Mouse (Mus musculus) midbrain, embryonic 16.5 days (tissue): ENCODE results near the gene Greb1. TPM values are rescaled to one million over a fixed set of nuclear protein-coding genes. Genes with fewer than 3 reads are reported as not detected.

Experiments
- ATAC-seq: fragments of 200-750 bp; cut with Nextera tagmentation; 2 replicates; pipeline ENCODE4 v1.8.0; 2017; ENCODE audit warnings: moderate TSS enrichment
- H3K27ac ChIP-seq: fragments of 300-500 bp; sonication (generic); 2 replicates; pipeline ENCODE4 v1.5.1; 2014; ENCODE audit warnings: mild to moderate bottlenecking, low read length, mixed read lengths
- H3K27me3 ChIP-seq: fragments of 300-500 bp; sonication (generic); 2 replicates; pipeline ENCODE4 v1.6.1; 2014; ENCODE audit warnings: low read depth, low read length, mixed read lengths; ENCODE audit not compliant: control insufficient read depth, insufficient read depth
- H3K36me3 ChIP-seq: fragments of 300-500 bp; sonication (generic); 2 replicates; pipeline ENCODE4 v1.6.1; 2014; ENCODE audit warnings: mild to moderate bottlenecking, low read length, moderate library complexity, mixed read lengths; ENCODE audit not compliant: control insufficient read depth, insufficient read depth
- H3K4me1 ChIP-seq: fragments of 300-500 bp; sonication (generic); 2 replicates; pipeline ENCODE4 v1.6.1; 2014; ENCODE audit warnings: mild to moderate bottlenecking, low read length, mixed read lengths; ENCODE audit not compliant: control insufficient read depth, insufficient read depth
- H3K4me2 ChIP-seq: fragments of 300-500 bp; sonication (generic); 2 replicates; pipeline ENCODE4 v1.6.1; 2014; ENCODE audit warnings: mild to moderate bottlenecking, low read length, mixed read lengths
- H3K4me3 ChIP-seq: fragments of 300-500 bp; sonication (generic); 2 replicates; pipeline ENCODE4 v1.5.1; 2014; ENCODE audit warnings: low read depth, mild to moderate bottlenecking, low read length, moderate library complexity, mixed read lengths
- H3K9ac ChIP-seq: fragments of 300-500 bp; sonication (generic); 2 replicates; pipeline ENCODE4 v1.6.1; 2014; ENCODE audit warnings: low read depth, low read length, mixed read lengths
- H3K9me3 ChIP-seq: fragments of 300-500 bp; sonication (generic); replicated peaks from 2 replicates; pipeline ENCODE4 v1.6.1; 2014; ENCODE audit warnings: mild to moderate bottlenecking, low read length, mixed read lengths; ENCODE audit not compliant: control insufficient read depth, poor library complexity, severe bottlenecking
- WGBS: fragments of 180-500 bp; shearing (Covaris S2); extraction: QIAGEN DNeasy Blood & Tissue Kit; methylation state at CpG from one replicate; pipeline ENCODE4 v1.1.7; 2014; 5-methylcytosine and 5-hydroxymethylcytosine counted together
- polyA plus RNA-seq: library from polyadenylated mRNA; unstranded; fragments of >200 nt; fragmentation: Nextera tagmentation; extraction: Ambion mirVana; gene quantifications from 2 replicates; pipeline ENCODE4 v1.2.1, GENCODE M21; 2015

Greb1 gene
- polyA plus RNA-seq, 1 experiment from 2014 or later = 0.98 TPM

DNA sequence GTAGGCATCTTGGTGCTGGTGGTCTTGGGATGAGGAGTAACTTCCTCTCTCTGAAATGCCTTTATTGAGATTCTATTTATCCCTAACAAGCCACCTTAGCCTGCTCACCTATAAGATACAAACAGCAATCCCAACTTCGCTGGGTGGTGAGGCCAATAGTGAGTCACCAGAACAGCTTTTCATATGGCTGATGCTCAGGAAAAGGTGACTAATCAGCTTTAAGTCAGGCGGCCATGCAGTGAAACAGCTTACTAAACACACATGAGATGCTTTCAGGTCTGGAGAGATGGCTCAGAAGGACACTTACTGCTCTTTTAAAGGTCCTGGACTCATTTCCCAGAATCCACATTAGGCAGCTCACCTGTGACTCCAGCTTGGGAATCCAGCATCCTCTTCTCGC, 4.9 kb downstream of the Greb1 start:
- no peak overlapping the region for H3K27ac ChIP-seq
- H3K36me3 ChIP-seq = no peaks in the 10 kb centered on the region
- no peak overlapping the region for H3K9ac ChIP-seq
- WGBS = 86% methylated on average over 3 of the region's 3 CpGs
- no peak overlapping the region for H3K4me2 ChIP-seq
- H3K4me3 ChIP-seq = no peak overlapping the region
- peaks cover 4% of the 10 kb centered on the region; the same call in 1 of the 2 replicates for H3K4me1 ChIP-seq
- H3K9me3 ChIP-seq = no peaks in the 10 kb centered on the region
- H3K27me3 ChIP-seq = no peaks in the 10 kb centered on the region
- ATAC-seq = no peak

DNA sequence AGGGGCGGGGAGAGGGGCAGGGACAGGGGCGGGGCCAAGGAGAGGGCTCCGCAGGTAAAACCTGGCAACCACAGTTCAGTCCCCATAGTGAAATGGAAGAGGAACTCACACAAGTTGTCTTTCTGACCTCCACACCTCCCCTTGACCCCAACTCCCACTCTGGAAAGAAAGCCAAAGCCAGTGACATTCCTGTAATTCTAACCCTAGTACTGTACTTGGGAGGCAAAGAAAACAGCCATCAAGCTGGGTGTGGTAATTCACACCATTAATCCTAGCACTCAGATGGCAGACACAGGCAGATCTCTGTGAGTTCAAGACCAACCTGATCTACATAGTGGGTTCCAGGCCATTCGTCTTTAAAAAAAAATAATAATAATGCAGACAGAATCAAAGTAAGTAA, 7.3 kb downstream of the Greb1 start:
- Histone ChIP-seq H3K27me3 (no peaks in the 10 kb centered on the region), H3K27ac (no peak overlapping the region), H3K4me2 (no peak overlapping the region), H3K4me1 (peaks cover 3% of the 10 kb centered on the region; the same call in 1 of the 2 replicates), H3K36me3 (no peaks in the 10 kb centered on the region), H3K9ac (no peak overlapping the region), H3K9me3 (no peaks in the 10 kb centered on the region), H3K4me3 (no peak overlapping the region)
- no peak for ATAC-seq
- WGBS = 91% methylated on average over 4 of the region's 4 CpGs

DNA sequence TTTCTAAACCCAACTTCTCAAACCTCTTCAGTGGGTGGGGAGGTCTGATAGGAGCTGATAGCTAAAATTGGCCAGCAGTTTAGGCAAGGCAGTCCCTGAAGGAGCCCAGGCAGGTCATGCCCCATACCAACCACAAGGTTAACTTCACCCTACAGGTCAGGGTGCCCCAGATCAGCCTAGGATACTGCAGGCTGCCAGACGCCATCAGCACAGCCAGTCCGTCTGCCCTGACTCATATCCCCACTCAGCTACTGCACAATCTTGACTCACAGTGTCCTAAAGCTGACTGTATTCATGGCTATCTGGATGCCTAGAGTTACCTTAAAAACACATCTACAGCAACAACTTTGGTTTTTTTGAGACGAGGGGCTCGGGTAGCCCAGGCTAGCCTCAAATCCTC, 10.2 kb downstream of the Greb1 start:
- Histone ChIP-seq H3K4me2 (no peak overlapping the region), H3K36me3 (no peaks in the 10 kb centered on the region), H3K4me1 (peaks cover 3% of the 10 kb centered on the region; the same call in 1 of the 2 replicates), H3K4me3 (no peak overlapping the region), H3K9ac (no peak overlapping the region), H3K27ac (no peak overlapping the region), H3K9me3 (no peaks in the 10 kb centered on the region), H3K27me3 (no peaks in the 10 kb centered on the region)
- 32% methylated on average over 4 of the region's 4 CpGs for WGBS
- ATAC-seq = no peak

DNA sequence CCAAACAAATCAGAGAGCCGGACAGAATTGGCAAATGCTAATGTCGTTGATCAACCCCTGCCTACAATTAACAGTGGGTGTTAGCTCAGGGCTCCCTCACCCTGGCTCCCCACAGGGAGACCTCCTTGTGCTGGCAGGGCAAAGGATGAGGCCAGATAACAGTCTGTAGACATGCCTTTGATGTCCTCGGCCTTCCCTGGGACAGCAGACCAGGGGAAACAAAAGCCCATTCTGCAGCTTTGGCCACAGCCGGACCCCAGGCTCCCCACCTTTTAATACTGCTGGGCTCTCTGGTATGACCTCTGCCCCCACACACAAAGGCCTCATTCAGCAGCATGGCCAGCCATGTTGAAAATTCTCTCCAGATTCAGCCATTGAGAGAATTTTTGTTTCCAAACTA, 10.9 kb downstream of the Greb1 start:
- H3K27me3 ChIP-seq = no peaks in the 10 kb centered on the region
- H3K4me3 ChIP-seq = no peak overlapping the region
- peaks cover 3% of the 10 kb centered on the region; the same call in 1 of the 2 replicates for H3K4me1 ChIP-seq
- H3K4me2 ChIP-seq = no peak overlapping the region
- no peak overlapping the region for H3K9ac ChIP-seq
- H3K9me3 ChIP-seq = no peaks in the 10 kb centered on the region
- no peak overlapping the region for H3K27ac ChIP-seq
- no peak for ATAC-seq
- no peaks in the 10 kb centered on the region for H3K36me3 ChIP-seq
- 2% methylated on average over 4 of the region's 4 CpGs for WGBS

DNA sequence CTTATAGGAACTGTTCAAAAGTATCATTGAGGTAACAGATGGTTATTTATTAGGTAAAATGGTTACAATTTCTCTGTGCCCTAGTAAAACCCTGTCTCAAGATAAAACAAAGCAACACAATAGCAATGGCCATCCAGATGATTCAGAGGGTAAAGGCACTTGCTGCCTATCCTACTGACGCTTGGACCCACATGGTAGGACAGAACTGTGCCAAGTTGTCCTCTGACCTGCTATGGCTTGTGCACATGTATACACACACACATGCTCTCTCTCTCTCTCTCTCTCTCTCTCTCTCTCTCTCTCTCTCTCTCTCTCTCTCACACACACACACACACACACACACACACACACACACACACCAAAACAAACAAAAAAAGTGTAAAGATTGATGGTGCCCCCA, 11.5 kb downstream of the Greb1 start:
- Histone ChIP-seq H3K4me1 (peaks cover 3% of the 10 kb centered on the region; the same call in 1 of the 2 replicates), H3K36me3 (no peaks in the 10 kb centered on the region), H3K4me2 (no peak overlapping the region), H3K27ac (no peak overlapping the region), H3K27me3 (no peaks in the 10 kb centered on the region), H3K9me3 (no peaks in the 10 kb centered on the region), H3K9ac (no peak overlapping the region), H3K4me3 (no peak overlapping the region)
- 14% methylated on average over 1 of the region's 1 CpGs for WGBS
- no peak for ATAC-seq

DNA sequence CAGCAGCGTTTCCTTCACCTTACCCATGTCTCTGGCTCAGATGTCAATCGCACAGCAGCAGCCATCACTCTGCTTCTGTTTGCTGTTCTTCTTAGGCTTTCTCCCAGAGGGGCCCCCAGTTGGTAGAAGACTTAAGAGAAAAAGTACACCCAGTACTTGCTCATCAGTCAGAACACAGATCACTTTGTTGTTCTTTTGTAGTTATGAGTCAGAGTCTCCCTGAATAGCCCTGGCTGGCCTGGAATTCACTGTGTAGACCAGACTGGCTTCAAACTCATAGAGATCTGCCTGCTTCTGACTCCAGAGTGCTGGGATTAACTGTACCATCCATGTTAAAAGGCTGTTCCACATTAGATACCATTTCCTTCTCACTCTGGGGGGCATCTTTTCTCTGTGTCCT, 12.1 kb downstream of the Greb1 start:
- no peak overlapping the region for H3K4me2 ChIP-seq
- no peaks in the 10 kb centered on the region for H3K9me3 ChIP-seq
- no peak overlapping the region for H3K27ac ChIP-seq
- WGBS = 28% methylated on average over 2 of the region's 2 CpGs
- no peak overlapping the region for H3K4me3 ChIP-seq
- no peak overlapping the region for H3K9ac ChIP-seq
- peaks cover 3% of the 10 kb centered on the region; the same call in 1 of the 2 replicates for H3K4me1 ChIP-seq
- no peak for ATAC-seq
- no peaks in the 10 kb centered on the region for H3K36me3 ChIP-seq
- no peaks in the 10 kb centered on the region for H3K27me3 ChIP-seq

DNA sequence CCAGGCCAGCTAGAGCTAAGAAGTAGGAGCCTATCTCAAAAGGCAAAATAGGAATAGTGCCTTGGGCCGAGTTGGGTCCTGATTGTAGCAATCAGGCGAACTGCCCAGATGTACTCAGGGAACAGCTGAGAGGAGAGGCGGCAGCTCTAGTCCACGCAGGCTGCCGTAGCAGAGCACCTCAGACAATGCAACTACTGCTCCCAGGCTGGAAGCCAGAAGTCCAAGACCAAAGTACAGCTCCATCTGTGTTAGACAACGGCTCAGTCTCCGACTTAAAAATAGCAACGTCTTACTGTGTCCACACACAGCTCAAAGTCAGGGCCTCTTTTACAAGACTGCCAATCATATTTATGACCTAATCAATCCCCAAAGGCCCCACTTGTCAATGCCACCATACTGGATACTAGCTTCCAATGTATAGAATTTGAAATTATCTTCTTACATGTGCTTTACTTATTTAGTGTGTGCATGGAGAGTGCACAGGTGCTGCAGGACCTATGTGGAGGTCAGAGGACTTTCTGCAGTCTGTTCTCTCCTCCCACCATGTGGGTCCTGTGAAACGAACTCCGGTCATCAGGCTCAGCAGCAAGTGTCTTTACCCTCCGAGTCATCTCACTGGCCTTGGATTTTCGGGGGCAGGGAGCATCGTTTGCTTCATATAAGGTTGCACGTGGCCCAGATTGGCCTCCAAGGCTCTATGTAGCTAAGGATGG, 19.5 kb downstream of the Greb1 start:
- Histone ChIP-seq H3K4me1 (no peaks in the 10 kb centered on the region), H3K4me3 (no peak overlapping the region), H3K27me3 (no peaks in the 10 kb centered on the region), H3K9ac (no peak overlapping the region), H3K36me3 (no peaks in the 10 kb centered on the region), H3K9me3 (no peaks in the 10 kb centered on the region), H3K27ac (no peak overlapping the region), H3K4me2 (no peak overlapping the region)
- ATAC-seq = no peak
- WGBS = 91% methylated on average over 14 of the region's 14 CpGs

DNA sequence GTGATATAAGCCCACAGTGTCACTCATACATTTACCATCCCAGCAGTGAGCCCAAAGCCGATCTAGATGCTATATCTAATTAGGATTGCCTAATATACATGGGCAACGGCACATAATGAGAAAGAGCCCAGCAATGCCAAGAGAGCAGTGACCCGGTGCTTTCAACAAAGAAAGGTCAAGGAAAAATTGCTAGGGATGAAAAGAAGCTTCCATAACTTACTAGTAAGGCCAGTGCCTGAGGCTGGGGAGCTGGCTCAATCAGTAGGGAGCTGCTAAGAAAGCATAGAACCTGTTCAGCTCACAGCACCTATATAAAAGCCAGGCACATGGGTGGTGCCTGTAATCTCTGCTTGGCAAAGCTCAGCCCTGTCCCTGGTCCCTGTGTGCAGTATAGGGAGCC, 20.4 kb downstream of the Greb1 start:
- H3K4me1 ChIP-seq = no peaks in the 10 kb centered on the region
- H3K9ac ChIP-seq = no peak overlapping the region
- H3K27me3 ChIP-seq = no peaks in the 10 kb centered on the region
- H3K36me3 ChIP-seq = no peaks in the 10 kb centered on the region
- no peak overlapping the region for H3K27ac ChIP-seq
- ATAC-seq = no peak
- H3K9me3 ChIP-seq = no peaks in the 10 kb centered on the region
- WGBS = 80% methylated on average over 3 of the region's 3 CpGs
- H3K4me3 ChIP-seq = no peak overlapping the region
- no peak overlapping the region for H3K4me2 ChIP-seq

DNA sequence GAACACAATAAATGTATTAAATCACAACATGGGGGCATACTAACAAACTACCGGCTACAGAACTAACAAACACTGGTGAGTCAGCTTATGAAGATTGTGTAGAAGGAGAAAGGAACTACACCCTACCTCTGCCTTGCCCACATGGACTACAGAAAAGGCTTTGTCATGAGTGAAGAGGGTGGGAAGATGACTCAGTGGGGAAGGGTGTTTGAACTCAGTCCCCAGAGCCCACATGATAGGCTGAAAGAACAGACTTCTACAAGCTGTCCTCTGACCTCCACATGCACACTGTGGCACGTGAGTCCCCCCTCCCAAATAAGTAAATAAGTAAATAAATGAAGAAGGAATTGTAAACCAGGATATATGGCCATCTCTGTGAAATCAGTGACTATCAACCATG, 21.5 kb downstream of the Greb1 start:
- Histone ChIP-seq H3K27me3 (no peaks in the 10 kb centered on the region), H3K4me1 (no peaks in the 10 kb centered on the region), H3K36me3 (no peaks in the 10 kb centered on the region), H3K9ac (no peak overlapping the region), H3K9me3 (no peaks in the 10 kb centered on the region), H3K4me2 (no peak overlapping the region), H3K4me3 (no peak overlapping the region), H3K27ac (no peak overlapping the region)
- ATAC-seq = no peak
- 54% methylated on average over 2 of the region's 2 CpGs for WGBS
